Mouse (Mus musculus): ENCODE data around the gene Maml3.

- no peak for TF ChIP-seq CHD2 (IDR thresholded peaks at IDR 0.05; ENCODE audit: low read depth, low read length)
- no peak for TF ChIP-seq ZC3H11A (IDR thresholded peaks at IDR 0.05; ENCODE audit: borderline replicate concordance, low read depth, low read length)
- no peak for TF ChIP-seq HCFC1 (IDR thresholded peaks at IDR 0.05; ENCODE audit: borderline replicate concordance, insufficient read depth, low read length)
- TF ChIP-seq MAFK (IDR thresholded peaks at IDR 0.05; ENCODE audit: insufficient read depth, low read depth, low read length), result no peak
- no peak for TF ChIP-seq ZNF384 (IDR thresholded peaks at IDR 0.05; ENCODE audit: low read depth, low read length)
Observed at GRCm38 (mm10) chr3:51688725-51689124, 416.2 kb downstream of the Maml3 start.

Measured in ES-E14 (cell line).